Mouse (Mus musculus) cortical plate, adult 2 months (tissue): Measurements from ENCODE around the gene Ctsd. TPM values are rescaled to one million over a fixed set of nuclear protein-coding genes. Genes with fewer than 3 reads are reported as not detected.
A peak's percentile ranks its signal among the peaks of the same experiment; 100 is the strongest.

ENCODE experiments used
- H3K27ac ChIP-seq: fragments of 200-500 bp; 2 replicates; pipeline ENCODE4 v1.5.1; 2012; ENCODE audit warnings: low read length, control low read depth, inconsistent platforms; ENCODE audit not compliant: insufficient read depth
- H3K4me1 ChIP-seq: fragments of 200-500 bp; 2 replicates; pipeline ENCODE4 v1.6.1; 2011; ENCODE audit warnings: low read length; ENCODE audit not compliant: control insufficient read depth, insufficient read depth
- H3K4me3 ChIP-seq: fragments of 200-500 bp; 2 replicates; pipeline ENCODE4 v1.5.1; 2011; ENCODE audit warnings: mild to moderate bottlenecking, low read length, control low read depth; ENCODE audit not compliant: insufficient read depth
- CTCF ChIP-seq: fragments of 200-500 bp; IDR thresholded peaks from 2 replicates; pipeline ENCODE4 v1.5.1; 2011; ENCODE audit warnings: mild to moderate bottlenecking, control low read depth, low read length; ENCODE audit not compliant: insufficient read depth; ENCODE audit errors: extremely low read depth
- POLR2A ChIP-seq: fragments of 200-500 bp; IDR thresholded peaks from 2 replicates; pipeline ENCODE4 v1.6.1; 2011; ENCODE audit warnings: mild to moderate bottlenecking, low read length, control low read depth; ENCODE audit not compliant: insufficient read depth; ENCODE audit errors: extremely low read depth
- polyA plus RNA-seq: library from polyadenylated mRNA; depleted of rRNA; stranded (reverse); fragments of >200 nt; gene quantifications from 2 replicates; pipeline ENCODE4 v1.2.3, GENCODE M21; 2012

Ctsd gene
- polyA plus RNA-seq, 1 experiment = 455 TPM

DNA sequence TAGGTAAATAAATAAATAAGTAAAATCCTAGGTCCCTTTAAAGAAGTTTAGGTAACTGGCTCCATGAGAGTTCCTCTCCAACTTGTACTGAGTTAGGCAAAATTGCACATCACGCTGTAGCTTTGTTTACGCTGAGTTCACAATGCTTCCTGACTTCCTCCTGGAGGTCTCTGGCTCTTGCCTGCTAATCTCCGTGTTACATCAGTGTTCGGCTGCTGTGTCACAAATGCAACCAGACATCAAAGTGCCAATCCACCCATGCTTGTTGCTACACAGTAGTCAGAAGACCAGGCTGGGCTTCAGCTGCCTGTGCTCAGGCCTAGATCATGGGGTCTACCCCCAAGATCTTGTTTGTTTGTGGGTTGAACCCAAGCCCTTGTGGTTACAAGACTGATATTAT, 15.8 kb upstream of the Ctsd start:
- TF ChIP-seq CTCF (no peak), POLR2A (no peak)
- peaks cover 7% of the 10 kb centered on the region for H3K4me1 ChIP-seq
- H3K27ac ChIP-seq = no peak overlapping the region
- H3K4me3 ChIP-seq = no peak overlapping the region

DNA sequence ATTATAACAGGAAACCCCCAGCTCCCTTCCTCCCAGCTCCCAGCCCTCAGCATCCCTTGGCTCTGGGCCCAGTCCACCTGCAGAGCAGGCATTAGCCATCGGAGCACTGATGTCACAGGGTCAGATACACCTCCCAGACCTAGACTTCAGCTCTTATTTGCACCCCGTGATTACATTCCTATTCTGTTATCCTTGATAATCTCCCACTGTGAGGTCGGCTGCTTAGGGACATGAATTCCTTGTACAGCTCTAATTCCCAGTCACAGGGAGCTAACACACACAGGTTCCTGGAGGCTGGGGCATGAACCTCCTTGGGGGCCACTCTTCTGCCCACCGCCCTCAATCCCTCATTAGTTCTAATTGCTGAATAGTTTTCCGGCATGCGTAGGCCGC, 12.9 kb upstream of the Ctsd start:
- Histone ChIP-seq H3K4me3 (no peak overlapping the region), H3K27ac (peak overlapping the region; percentile 14; the same call in 1 of the 2 replicates), H3K4me1 (peaks cover 9% of the 10 kb centered on the region)
- no peak for TF ChIP-seq CTCF
- TF ChIP-seq POLR2A = no peak

- Histone ChIP-seq H3K27ac (peak overlapping the region; percentile 66; the same call in 1 of the 2 replicates), H3K4me1 (peaks cover 9% of the 10 kb centered on the region), H3K4me3 (no peak overlapping the region)
- TF ChIP-seq CTCF (no peak), POLR2A (no peak)
These were observed 12.4 kb upstream of the Ctsd start for GRCm38 (mm10) chr7:142400112-142400749.

DNA sequence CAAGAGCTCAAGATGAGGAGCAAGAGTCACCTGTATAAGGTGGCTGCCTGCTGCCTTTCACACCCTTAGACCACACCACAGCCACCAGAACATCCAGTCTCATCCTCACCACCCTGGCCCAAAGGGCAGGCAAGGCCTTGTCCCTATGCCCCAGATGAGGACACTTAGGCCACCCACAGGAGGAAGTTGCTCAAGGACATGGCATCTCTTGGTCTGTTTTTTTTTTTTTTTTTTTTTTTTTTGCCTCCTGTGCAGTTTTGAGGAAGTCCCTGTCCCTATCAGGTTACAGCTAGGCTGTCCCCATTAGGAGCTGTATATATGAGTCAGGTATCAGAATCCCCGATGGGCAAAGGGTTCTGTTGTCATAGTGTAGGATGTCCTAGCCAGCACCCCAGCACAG, 11.4 kb upstream of the Ctsd start:
- H3K4me3 ChIP-seq = no peak overlapping the region
- TF ChIP-seq CTCF = no peak
- TF ChIP-seq POLR2A = no peak
- peaks cover 9% of the 10 kb centered on the region for H3K4me1 ChIP-seq
- peak overlapping the region; percentile 66; the same call in 1 of the 2 replicates for H3K27ac ChIP-seq

DNA sequence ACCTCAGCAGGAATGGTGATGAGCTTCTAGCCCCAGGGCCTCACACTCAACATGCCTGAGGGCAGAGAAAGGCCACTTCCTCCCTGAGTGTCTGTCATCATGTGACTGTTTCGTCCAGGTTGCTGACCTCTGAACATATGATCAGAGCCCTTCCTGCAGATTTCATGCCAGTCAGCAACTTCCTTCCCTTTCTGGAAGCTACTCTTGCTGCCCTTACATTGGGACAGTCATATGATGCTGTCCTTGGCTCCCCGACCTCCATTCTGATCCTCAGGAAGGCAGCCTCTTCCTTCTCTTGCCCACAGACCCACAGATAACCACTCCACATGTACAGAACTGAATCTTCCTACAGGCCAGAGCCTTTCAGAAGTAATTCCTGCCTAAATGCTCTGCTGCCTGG, 10.2 kb upstream of the Ctsd start:
- Histone ChIP-seq H3K4me1 (peaks cover 9% of the 10 kb centered on the region), H3K27ac (no peak overlapping the region), H3K4me3 (no peak overlapping the region)
- TF ChIP-seq POLR2A (no peak), CTCF (no peak)

- peaks cover 9% of the 10 kb centered on the region for H3K4me1 ChIP-seq
- H3K27ac ChIP-seq = no peak overlapping the region
- TF ChIP-seq POLR2A (no peak), CTCF (no peak)
- no peak overlapping the region for H3K4me3 ChIP-seq
These were observed 8.8 kb upstream of the Ctsd start for GRCm38 (mm10) chr7:142396611-142397010.

DNA sequence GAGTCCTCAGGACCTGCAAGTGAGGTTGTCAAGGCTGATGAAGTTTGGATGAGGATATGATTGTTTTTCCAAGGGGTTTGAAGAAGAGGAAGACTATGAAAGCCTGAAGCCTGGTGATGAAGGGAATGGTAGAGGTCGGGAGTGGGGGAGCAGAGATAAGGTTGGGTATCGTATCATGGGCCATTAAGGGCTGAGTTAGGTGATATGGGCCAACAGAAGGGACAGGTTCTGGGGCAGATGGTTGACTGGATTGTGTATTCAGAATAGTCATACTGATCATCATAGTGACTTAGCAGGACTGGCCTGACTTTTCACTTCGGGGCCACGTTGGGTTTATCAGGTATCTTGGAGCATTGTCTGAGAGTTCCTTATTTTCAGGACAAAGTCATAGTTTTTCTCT, 7.6 kb upstream of the Ctsd start:
- no peak for TF ChIP-seq CTCF
- TF ChIP-seq POLR2A = no peak
- no peak overlapping the region for H3K4me3 ChIP-seq
- peaks cover 5% of the 10 kb centered on the region for H3K4me1 ChIP-seq
- H3K27ac ChIP-seq = no peak overlapping the region

GRCm38 (mm10) chr7:142394261-142395190, 6.7 kb upstream of the Ctsd start:
- TF ChIP-seq POLR2A = no peak
- no peak for TF ChIP-seq CTCF
- peaks cover 2% of the 10 kb centered on the region; the same call in 1 of the 2 replicates for H3K4me1 ChIP-seq
- H3K27ac ChIP-seq = 0 out of 2 replicates have a peak overlapping the region, but pooled peaks have one; percentile 15
- H3K4me3 ChIP-seq = no peak overlapping the region

GRCm38 (mm10) chr7:142393191-142393590, 5.4 kb upstream of the Ctsd start:
- Histone ChIP-seq H3K4me1 (peaks cover 2% of the 10 kb centered on the region; the same call in 1 of the 2 replicates), H3K27ac (no peak overlapping the region), H3K4me3 (no peak overlapping the region)
- TF ChIP-seq POLR2A (no peak), CTCF (no peak)
